Mouse (Mus musculus) adrenal gland, adult 18-20 months (tissue): Measurements from ENCODE around the gene Cd55b. TPM values are rescaled to one million over a fixed set of nuclear protein-coding genes. Genes with fewer than 3 reads are reported as not detected.
"Not testable (repeated sequence)": the region's sequence is repeated elsewhere in the genome, so short reads cannot be mapped to it uniquely, and the experiment has no call there.

ENCODE experiments used
- DNase-seq, 2 experiments: peaks; one replicate each; pipeline ENCODE4 v3.0.0; 2021 to 2022; ENCODE audit warnings: low spot score in 2 of 2
- long read RNA-seq, 2 experiments: library from polyadenylated mRNA; stranded (forward); transcript quantifications; one replicate each; pipeline ENCODE4 v2.0.0; 2021
- total RNA-seq, 2 experiments: library from RNA; stranded (reverse); gene quantifications; 1 replicate in 1 of 2; 2 replicates in 1 of 2; pipeline ENCODE4 v1.2.3; 2021

The Cd55b gene
- not detected for total RNA-seq
- long read RNA-seq, experiment 1, result 0 reads
- long read RNA-seq, experiment 2, result 0 reads

GRCm38 (mm10) chr1:130422664-130423111 lies at the start of gene Cd55b:
TSS of gene Cd55b (minus strand) at chr1:130423009.
- no peak for DNase-seq

DNA sequence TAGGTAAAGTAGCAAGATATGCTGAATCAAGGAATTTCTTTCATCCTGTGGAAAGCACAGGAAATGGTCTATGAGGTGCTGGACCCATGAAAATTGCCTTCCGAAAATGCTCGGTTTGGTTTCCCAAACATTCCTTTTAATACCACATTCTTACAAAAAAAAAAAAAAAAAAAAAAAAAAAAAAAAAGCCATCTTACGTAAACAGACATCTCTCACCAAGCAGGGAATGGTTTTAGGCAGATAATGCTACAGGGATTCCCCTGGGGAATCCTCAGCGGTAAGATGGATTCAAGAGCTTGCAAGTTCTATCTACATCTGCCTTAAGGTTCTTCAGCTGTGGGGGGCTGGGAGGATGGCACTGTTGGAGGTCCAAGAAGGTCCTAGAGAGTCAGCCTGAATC lies 47.3 kb upstream of the Cd55b start:
- DNase-seq, result no peak

DNA sequence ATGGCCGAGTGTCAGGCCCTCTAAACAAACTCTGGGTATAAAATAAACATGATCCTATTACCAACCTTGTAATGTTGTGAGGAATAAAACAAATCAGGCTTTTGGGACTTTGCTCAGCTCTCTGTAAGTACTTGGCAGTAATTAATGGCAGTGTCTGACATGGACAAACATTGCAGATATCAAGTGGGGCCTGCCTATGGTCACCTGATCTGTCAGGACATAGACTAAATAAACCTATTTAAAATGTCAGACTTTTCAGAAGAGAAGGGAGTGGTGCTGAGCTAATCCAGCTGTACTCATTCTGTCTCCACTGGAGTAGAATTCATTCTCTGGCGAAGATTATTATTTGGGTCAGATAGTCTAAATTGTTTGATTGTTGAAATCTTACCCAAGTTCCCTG lies 44.6 kb upstream of the Cd55b start:
- no peak for DNase-seq

- DNase-seq, result no peak
Observed at GRCm38 (mm10) chr1:130464173-130464572, 41.4 kb upstream of the Cd55b start.

DNA sequence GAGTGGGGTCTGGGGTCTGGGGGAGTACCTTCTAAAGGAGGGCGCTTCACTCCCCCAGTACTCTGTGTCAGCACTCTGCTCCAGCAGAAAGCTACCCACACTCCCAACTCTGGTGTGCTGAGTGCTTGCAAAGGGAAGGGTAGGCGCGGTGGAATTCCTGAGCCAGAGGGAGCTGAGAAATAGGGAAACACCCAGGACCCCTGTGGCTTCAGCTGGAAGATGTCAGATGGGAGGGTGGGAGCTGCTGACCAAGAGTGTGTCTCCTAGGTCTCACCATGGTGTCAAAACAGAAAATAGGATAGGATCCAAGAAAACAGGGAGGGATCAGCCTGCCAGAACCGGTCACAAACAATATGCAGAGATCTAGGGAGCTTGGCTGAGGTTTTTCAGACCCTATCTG lies 40.1 kb upstream of the Cd55b start:
- DNase-seq, result no peak

- DNase-seq, result peak; percentile 80 to 82
Observed at GRCm38 (mm10) chr1:130462084-130462861, 39.5 kb upstream of the Cd55b start, which contains the start of gene Cd55. TSS of gene Cd55 (minus strand) at chr1:130462744.

DNA sequence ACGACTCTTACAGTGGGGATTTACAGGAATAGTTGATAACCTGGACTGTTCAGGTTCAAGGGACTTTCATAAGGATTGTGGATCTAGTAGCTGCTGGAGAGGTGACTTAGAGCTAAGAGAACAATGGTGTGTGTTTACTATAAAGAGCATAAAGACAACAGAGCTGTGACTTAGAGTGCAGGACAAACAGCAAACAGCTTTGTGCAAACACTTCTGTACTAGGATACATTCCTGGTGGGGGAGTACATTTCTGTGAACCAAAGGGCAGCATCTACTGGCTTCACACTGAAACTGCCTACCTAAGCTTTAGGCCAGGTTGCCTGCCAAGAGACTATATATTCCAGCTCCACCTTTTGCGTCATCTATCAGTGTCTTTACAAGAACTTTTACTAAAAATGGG lies 32.3 kb upstream of the Cd55b start:
- DNase-seq, result no peak

DNA sequence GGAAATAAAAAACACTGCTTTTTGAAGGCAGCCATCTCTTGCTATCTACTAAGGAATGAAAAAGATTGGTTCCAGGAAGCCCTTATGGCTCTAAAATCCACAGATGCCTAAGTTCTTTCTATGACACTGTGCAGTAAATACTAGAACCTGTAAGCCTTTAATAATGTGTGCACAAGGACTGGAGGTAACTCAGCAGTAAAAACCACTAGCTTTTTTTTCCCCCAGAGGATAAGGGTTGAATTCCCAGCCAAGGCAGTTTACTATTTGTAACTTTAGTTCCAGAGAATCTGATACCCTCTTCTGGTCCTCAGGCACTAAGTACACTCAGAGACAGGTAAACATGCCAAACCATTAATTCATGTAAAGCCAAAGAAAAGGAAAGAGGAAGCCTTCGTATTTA lies 20.1 kb upstream of the Cd55b start:
- DNase-seq, result not testable (repeated sequence)

GRCm38 (mm10) chr1:130430920-130431319 lies 8.1 kb upstream of the Cd55b start:
- no peak for DNase-seq

DNA sequence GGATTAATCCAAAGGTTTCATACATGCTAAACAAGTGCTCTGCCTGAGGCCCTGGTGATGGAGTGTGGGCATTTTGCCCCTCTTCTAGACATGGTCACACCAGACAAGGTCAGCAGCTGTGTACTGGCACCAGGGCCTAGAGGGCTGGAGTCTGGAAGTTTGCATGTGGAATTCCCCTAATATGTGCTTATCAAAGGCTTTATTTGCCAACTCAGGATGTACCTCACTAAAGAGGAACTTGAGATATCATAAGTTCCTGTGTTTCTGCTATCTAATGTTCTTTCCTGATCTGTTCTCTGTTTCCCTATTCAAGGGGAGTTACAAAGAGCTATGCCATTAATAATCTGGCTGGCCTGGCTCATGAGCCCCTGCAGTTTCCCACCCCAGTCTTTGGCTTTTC lies 5.9 kb upstream of the Cd55b start:
- not testable (repeated sequence) for DNase-seq

DNA sequence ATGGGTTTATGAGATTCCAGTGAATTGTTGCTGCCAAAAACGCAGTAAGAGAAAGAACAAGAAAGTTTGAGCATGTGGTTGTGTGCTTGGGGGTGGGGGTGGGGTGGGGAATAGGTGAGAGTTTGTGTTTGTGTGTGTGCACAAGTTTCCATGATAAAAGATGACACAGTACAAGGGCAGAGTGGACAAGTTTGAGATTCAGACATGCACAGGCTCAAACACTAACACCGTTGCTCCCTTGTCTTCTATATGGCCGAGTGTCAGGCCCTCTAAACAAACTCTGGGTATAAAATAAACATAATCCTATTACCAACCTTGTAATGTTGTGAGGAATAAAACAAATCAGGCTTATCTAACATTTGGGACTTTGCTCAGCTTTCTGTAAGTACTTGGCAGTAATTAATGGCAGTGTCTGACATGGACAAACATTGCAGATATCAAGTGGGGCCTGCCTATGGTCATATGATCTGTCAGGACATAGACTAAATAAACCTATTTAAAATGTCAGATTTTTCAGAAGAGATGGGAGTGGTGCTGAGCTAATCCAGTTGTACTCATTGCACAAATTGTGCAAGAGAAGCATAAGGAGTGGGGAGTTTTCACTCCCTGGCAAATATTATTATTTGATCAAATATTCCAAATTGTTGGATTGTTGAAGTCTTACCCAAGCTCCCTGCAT lies 4.5 kb upstream of the Cd55b start:
- not testable (repeated sequence) for DNase-seq

- DNase-seq, result not testable (repeated sequence)
Observed at GRCm38 (mm10) chr1:130422033-130422432, 776 bp downstream of the Cd55b start.

GRCm38 (mm10) chr1:130397109-130397508 lies 25.7 kb downstream of the Cd55b start:
- DNase-seq, result not testable (repeated sequence)

DNA sequence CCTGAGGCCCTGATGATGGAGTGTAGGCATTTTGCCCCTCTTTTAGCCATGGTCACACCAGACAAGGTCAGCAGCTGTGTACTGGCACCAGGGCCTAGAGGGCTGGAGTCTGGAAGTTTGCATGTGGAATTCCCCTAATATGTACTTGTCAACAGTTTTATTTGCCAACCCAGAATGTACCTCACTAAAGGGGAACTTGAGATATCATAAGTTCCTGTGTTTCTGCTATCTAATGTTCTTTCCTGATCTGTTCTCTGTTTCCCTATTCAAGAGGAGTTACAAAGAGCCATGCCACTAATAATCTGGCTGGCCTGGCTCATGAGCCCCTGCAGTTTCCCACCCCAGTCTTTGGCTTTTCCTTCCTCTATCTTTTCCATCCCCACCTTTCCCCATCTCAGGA lies 35.5 kb downstream of the Cd55b start:
- not testable (repeated sequence) for DNase-seq

DNA sequence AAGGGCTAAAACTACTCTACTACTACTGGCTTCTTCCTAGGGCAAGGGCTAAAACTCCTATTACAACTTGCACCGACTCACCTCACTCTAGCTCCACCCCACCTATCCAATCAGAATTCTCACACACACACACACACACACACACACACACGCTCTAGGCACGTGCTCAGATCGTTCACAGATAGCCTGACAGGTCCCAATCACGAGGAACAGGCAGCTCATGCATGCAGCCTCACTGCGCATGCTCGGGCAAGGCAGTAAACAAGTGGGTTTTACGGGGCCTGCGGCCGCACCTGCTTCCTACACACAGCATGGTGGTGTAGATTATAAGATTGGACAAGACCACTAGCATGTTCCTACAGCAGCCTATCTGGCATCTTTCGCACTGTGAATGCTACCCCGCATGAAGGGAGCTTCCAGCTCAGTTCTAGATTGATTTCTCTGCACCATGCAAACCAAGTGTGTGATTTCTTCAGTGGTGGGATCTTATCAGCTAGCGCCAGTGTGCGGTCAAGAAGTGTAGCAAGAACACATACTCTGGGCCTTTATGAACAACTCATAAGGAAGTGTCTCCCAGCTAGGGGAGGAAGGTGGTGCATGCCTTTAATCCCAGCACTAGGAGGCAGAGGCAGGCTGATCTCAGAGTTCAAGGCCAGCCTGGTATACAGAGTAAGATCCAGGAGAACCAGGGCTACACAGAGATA lies 44.9 kb downstream of the Cd55b start:
- no peak for DNase-seq

- no peak for DNase-seq
Observed at GRCm38 (mm10) chr1:130374173-130374785, 48.5 kb downstream of the Cd55b start.

DNA sequence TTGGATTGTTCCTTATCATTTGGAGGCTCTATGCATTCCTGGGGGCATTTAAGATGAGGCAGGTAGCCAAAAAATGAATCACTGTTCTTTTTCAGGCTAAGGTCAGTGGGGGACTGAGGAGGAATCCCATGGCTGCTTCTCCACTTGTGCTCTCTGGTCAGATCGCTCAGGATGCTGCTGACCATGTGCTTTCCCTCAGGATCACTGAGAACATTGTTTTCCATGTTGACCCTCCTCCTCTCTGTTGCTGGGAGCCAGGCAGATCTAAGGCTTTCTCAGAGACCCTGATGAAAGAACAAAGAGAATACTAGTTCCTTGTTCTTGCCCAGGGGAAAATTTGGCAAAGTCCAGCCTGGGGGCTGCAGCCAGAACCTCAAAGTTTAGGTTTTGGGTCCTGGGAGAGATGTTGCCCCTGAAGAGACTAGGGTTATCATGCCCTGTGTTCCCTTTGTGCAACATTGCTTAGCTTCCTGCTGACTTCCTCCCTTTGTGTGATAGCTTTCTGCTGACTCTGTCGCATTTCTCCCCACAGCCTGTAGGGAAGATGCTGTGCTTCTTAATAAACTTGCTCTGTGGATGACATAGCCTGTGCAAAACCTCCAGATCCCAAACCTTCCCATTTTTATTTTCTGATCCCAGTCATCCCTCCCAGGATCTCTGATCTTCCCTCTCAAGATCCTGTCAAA lies 49.3 kb downstream of the Cd55b start:
- no peak for DNase-seq

- peak; percentile 34 to 59 for DNase-seq
Observed at GRCm38 (mm10) chr1:130371895-130372528, 50.8 kb downstream of the Cd55b start.

DNA sequence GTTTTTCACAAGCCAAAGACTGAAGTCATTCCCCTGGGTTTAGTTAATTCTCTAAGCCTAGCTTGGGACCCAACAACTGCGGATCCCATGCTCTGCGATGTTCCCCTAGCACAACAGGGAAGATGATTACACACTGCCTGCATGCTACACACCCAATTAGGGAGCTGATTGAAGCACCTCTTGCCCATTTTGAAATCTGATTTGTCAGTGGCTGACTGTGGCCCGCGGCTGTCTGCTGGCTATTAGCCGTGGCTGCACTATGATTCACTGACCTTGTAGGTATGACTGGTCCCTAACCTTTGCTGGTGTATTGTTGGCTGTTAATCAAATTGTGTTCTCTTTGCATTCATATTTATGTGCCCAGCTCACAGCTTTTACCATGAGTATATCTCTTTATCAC lies 51.5 kb downstream of the Cd55b start:
- peak in 1 of 2 experiments; percentile 14 for DNase-seq

DNA sequence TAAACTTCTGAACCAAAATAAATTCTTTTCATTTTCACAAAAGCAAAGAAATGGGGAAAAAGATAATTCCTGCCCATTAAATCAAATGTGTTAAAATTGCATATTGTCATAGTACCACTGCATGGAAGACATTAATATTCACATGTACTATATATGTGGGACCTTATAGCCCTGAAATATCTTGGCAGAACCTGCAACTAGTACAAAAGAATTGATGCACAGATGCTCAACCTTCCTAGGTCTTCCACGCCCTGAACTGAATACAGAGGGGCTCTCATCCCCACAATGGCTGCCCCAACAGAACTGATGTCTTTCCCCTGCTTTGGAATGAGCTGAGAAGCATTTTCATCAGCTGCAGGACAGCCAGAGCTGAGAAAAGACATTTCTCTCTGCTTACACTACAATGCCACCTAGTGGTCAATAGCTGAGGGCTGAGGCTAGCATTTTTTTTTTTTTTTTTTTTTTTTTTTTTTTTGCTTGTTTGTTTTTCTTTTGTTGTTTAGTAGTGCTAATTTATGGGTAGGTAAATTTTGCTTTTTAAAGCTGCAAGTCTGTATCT lies 72.7 kb downstream of the Cd55b start:
- no peak for DNase-seq
